Mouse (Mus musculus) thymus, adult 2 months (tissue): ENCODE measurements around the gene Mettl4.

Experiments used
- CTCF ChIP-seq: fragments of 200-500 bp; IDR thresholded peaks from 2 replicates; pipeline ENCODE4 v1.5.1; 2012; ENCODE audit warnings: mild to moderate bottlenecking, control low read depth, low read length, moderate library complexity, borderline replicate concordance; ENCODE audit not compliant: control insufficient read depth, poor library complexity, insufficient read depth; ENCODE audit errors: extremely low read depth
- POLR2A ChIP-seq: fragments of 200-500 bp; IDR thresholded peaks from 2 replicates; pipeline ENCODE4 v1.6.1; 2012; ENCODE audit warnings: mild to moderate bottlenecking, low read length, control low read depth, moderate library complexity; ENCODE audit not compliant: control insufficient read depth, poor library complexity, insufficient read depth; ENCODE audit errors: extremely low read depth

DNA sequence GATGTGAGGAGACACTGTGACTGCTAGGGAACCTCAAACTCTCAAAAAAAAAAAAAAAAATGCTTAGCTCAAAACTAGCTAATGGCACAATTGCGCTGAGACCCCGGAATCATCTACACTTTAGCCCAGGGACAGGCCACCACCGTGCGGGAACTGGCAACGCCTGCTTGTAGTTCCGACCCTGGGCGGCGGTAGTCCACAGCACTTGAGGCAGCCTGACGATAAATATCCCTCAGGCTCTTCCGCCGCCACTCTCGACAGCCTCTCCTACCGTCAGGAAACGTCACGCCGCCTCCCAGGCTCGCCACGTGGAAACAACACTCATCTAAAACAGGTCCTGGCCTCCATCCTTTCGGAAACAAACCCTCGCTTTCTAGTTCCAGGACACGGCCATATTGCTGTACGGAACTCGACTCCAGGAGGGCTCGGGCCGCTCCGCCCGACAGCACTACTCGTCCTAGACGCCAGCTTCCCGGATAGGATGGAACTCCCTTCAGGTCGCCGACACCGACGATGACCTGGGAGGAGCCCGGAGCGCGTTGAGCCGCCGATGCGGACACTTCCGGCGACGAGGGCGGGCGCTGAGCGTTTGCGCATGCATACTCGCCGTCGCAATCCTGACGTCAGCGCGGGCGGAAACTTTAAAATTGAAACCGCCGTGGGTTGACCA is at the start of gene Mettl4:
- TF ChIP-seq POLR2A (peak; percentile 37; the same call in 1 of the 2 replicates), CTCF (no peak)
